ENCODE assay signal across 10 mouse cellular contexts in the genomic region with DNA sequence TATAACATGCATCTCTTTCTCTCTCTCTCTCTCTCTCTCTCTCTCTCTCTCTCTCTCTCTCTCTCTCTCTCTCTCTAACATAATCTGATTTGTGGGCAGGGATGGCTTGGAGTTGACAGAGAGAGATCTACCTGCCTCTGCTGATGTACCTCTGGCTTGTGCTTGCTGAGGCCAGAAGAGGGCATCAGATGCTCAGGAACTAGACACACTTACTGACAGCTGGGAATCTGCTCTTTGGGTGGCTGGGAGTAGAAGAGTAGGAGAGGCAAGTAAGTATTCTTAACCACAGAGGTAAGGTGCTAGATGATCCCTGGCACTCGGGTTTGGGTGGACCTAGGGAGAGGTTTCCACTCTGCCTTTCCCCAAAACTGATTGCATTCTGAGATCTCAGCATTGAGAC. TPM values are rescaled to one million over a fixed set of nuclear protein-coding genes. Genes with fewer than 3 reads are reported as not detected.
DNase-seq lines count a peak whose midpoint lies in the region; ATAC-seq and TF ChIP-seq lines count a peak whose summit lies in the region.
"Had no signal": no experiment of that assay in that cellular context is flagged by ENCODE, and none has a peak within 500 bp of the region (broad histone marks: within the 10 kb centered on the region; RNA-seq: fewer than 3 reads in every experiment).

No protein-coding gene starts in this region.

- H3K27me3 ChIP-seq in midbrain, embryonic 16.5 days (ENCODE audit: control insufficient read depth, insufficient read depth, low read depth, low read length): no peaks in the 10 kb centered on the region

- H3K27ac ChIP-seq in cortical plate, adult 2 months (ENCODE audit: insufficient read depth, low read length): no peak overlapping the region
- H3K27ac ChIP-seq in midbrain, embryonic 16.5 days (ENCODE audit: low read length): no peak overlapping the region

- ATAC-seq in midbrain, embryonic 16.5 days: no peak

- no peaks in the 10 kb centered on the region for H3K36me3 ChIP-seq in midbrain, embryonic 16.5 days (ENCODE audit: control insufficient read depth, insufficient read depth, low read length)

- no peak for TF ChIP-seq POLR2A in lung, adult 2 months (IDR thresholded peaks at IDR 0.05; ENCODE audit: borderline replicate concordance, extremely low read depth, low read depth, low read length)
- TF ChIP-seq POLR2A in cortical plate, adult 2 months (IDR thresholded peaks at IDR 0.05; ENCODE audit: extremely low read depth, insufficient read depth, low read length): no peak

- no peak overlapping the region for H3K4me3 ChIP-seq in lung, adult 2 months (replicated peaks; ENCODE audit: extremely low read depth, low read depth, low read length)
- H3K4me3 ChIP-seq in cortical plate, adult 2 months (ENCODE audit: insufficient read depth, low read length): no peak overlapping the region
- no peak overlapping the region for H3K4me3 ChIP-seq in midbrain, embryonic 16.5 days (ENCODE audit: low read depth, low read length)

- H3K9ac ChIP-seq in midbrain, embryonic 16.5 days (ENCODE audit: low read depth, low read length): no peak overlapping the region

- no peaks in the 10 kb centered on the region for H3K9me3 ChIP-seq in midbrain, embryonic 16.5 days (replicated peaks; ENCODE audit: control insufficient read depth, low read length, poor library complexity, severe bottlenecking)

- intact Hi-C loops in gastrocnemius, postnatal 36 days (cut with DNase I): loop anchor here (5.0 kb wide), 1 partner anchor 74 kb away; no protein-coding TSS in a partner anchor

- peak; percentile 14 to 20 for DNase-seq in gastrocnemius, adult 8-10 months (ENCODE audit: low spot score in 2 of 2)
- no peak for DNase-seq in gastrocnemius, postnatal 4 days (ENCODE audit: low spot score in 2 of 2)
- no peak for DNase-seq in lung, adult 2 months
- DNase-seq in lung, postnatal 10 days: no peak
- peak; percentile 34 to 49 for DNase-seq in thymus, postnatal 36 days
- no peak for DNase-seq in gastrocnemius, postnatal 36 days
- DNase-seq: kidney, postnatal 4 days; right cerebral cortex, postnatal 14 days had no signal

- WGBS in lung, adult 2 months: 63% methylated on average over 1 of the region's 1 CpGs
- WGBS in midbrain, embryonic 16.5 days: 76% methylated on average over 1 of the region's 1 CpGs

- no peak overlapping the region for H3K4me2 ChIP-seq in midbrain, embryonic 16.5 days (ENCODE audit: low read length)

- TF ChIP-seq CTCF in lung, adult 2 months (IDR thresholded peaks at IDR 0.05; ENCODE audit: insufficient read depth, low read length): peak; percentile 68
- TF ChIP-seq CTCF in cortical plate, adult 2 months (IDR thresholded peaks at IDR 0.05; ENCODE audit: extremely low read depth, insufficient read depth, low read length): peak; percentile 61

- H3K4me1 ChIP-seq in lung, adult 2 months (ENCODE audit: control insufficient read depth, insufficient read depth, low read length): peaks cover 5% of the 10 kb centered on the region; the same call in 1 of the 2 replicates
- H3K4me1 ChIP-seq in cortical plate, adult 2 months (ENCODE audit: control insufficient read depth, insufficient read depth, low read length): no peaks in the 10 kb centered on the region; the same call in 1 of the 2 replicates
- peaks cover 10% of the 10 kb centered on the region for H3K4me1 ChIP-seq in midbrain, embryonic 16.5 days (ENCODE audit: control insufficient read depth, insufficient read depth, low read length)

RNA-seq across cellular contexts. Expression of a gene that starts 29.5 kb away (rescaled TPM):
- total RNA-seq in gastrocnemius, adult 8-10 months (2022): 10 to 100 TPM; 19.1 to 26.3 (median 21.0) TPM
- total RNA-seq in gastrocnemius, postnatal 4 days (2021): 10 to 100 TPM; 41.4 to 50.6 TPM
- 7.5 and 9.6 TPM in 2 replicates for polyA plus RNA-seq in lung, adult 2 months (2012; rRNA removed)
- polyA plus RNA-seq in cortical plate, adult 2 months (2012; rRNA removed): 18.2 TPM in 2 replicates
- 36.6 and 44.6 TPM in 2 replicates for polyA plus RNA-seq in midbrain, embryonic 16.5 days (2015; fragmentation: Nextera tagmentation; extraction: Ambion mirVana)
- 10 to 100 TPM; 21.5 to 28.2 TPM for total RNA-seq in gastrocnemius, postnatal 36 days (2021)

Comparison
In these comparisons a context has a peak if more than half of its experiments do, and no peak if none do; other contexts are left out.
1. DNase-seq: peak in gastrocnemius, adult 8-10 months (2 of 2) and thymus, postnatal 36 days (2 of 2); none in gastrocnemius, postnatal 4 days (0 of 2), lung, adult 2 months (single experiment), lung, postnatal 10 days (single experiment) and gastrocnemius, postnatal 36 days (0 of 2).